Mouse (Mus musculus): ENCODE data around the gene Rtf1. TPM values are rescaled to one million over a fixed set of nuclear protein-coding genes. Genes with fewer than 3 reads are reported as not detected.
"Not testable (repeated sequence)": the region's sequence is repeated elsewhere in the genome, so short reads cannot be mapped to it uniquely, and the experiment has no call there.

Rtf1 gene
- total RNA-seq (2021) = 10 to 100 TPM; 23.1 to 27.0 TPM
- long read RNA-seq, experiment 1, partial matches to known transcripts = 43 of 55 reads
- long read RNA-seq, experiment 1, other reads (novel, unspliced or antisense) = 12 of 55 reads
- long read RNA-seq, experiment 2, full-length matches to known transcripts = 1 of 14 reads
- long read RNA-seq, experiment 2, partial matches to known transcripts = 12 of 14 reads
- long read RNA-seq, experiment 2, other reads (novel, unspliced or antisense) = 1 of 14 reads

- DNase-seq = peak; percentile 99
Observed at GRCm38 (mm10) chr2:119674525-119675214, at the start of gene Rtf1. Gene Rtf1, plus strand, starts transcription at chr2:119675068.

- no peak for DNase-seq
Observed at GRCm38 (mm10) chr2:119636781-119637180, 38.1 kb upstream of the Rtf1 start.

- no peak for DNase-seq
Observed at GRCm38 (mm10) chr2:119641214-119641912, 33.5 kb upstream of the Rtf1 start.

GRCm38 (mm10) chr2:119644254-119644653, 30.6 kb upstream of the Rtf1 start:
- no peak for DNase-seq

- DNase-seq = peak; percentile 89
Observed at GRCm38 (mm10) chr2:119662220-119663182, 12.4 kb upstream of the Rtf1 start, which contains the start of gene Ndufaf1. Gene Ndufaf1, minus strand, starts transcription at chr2:119662827.

GRCm38 (mm10) chr2:119665744-119666143, 9.1 kb upstream of the Rtf1 start:
- not testable (repeated sequence) for DNase-seq

GRCm38 (mm10) chr2:119669010-119669409, 5.9 kb upstream of the Rtf1 start:
- DNase-seq = no peak

- DNase-seq = no peak
Observed at GRCm38 (mm10) chr2:119675215-119675784, 432 bp downstream of the Rtf1 start.

GRCm38 (mm10) chr2:119675831-119676230, 963 bp downstream of the Rtf1 start:
- DNase-seq = no peak

- no peak for DNase-seq
Observed at GRCm38 (mm10) chr2:119683706-119684105, 8.8 kb downstream of the Rtf1 start.

- DNase-seq = no peak
Observed at GRCm38 (mm10) chr2:119692003-119692701, 17.3 kb downstream of the Rtf1 start.

GRCm38 (mm10) chr2:119694826-119695225, 20.0 kb downstream of the Rtf1 start:
- no peak for DNase-seq

GRCm38 (mm10) chr2:119696111-119696510, 21.2 kb downstream of the Rtf1 start:
- no peak for DNase-seq

GRCm38 (mm10) chr2:119698472-119698871, 23.6 kb downstream of the Rtf1 start:
- DNase-seq = no peak

GRCm38 (mm10) chr2:119699962-119700361, 25.1 kb downstream of the Rtf1 start:
- DNase-seq = no peak

GRCm38 (mm10) chr2:119703171-119703570, 28.3 kb downstream of the Rtf1 start:
- no peak for DNase-seq

- no peak for DNase-seq
Observed at GRCm38 (mm10) chr2:119707676-119708075, 32.8 kb downstream of the Rtf1 start.

GRCm38 (mm10) chr2:119710011-119710410, 35.1 kb downstream of the Rtf1 start:
- DNase-seq = no peak

- DNase-seq = not testable (repeated sequence)
Observed at GRCm38 (mm10) chr2:119715868-119716267, 41.0 kb downstream of the Rtf1 start.

GRCm38 (mm10) chr2:119721070-119721469, 46.2 kb downstream of the Rtf1 start:
- no peak for DNase-seq
